Mouse (Mus musculus) erythroblast, embryonic 14.5 days (primary cell): ENCODE measurements around the gene Elf5. TPM values are rescaled to one million over a fixed set of nuclear protein-coding genes. Genes with fewer than 3 reads are reported as not detected.

Experiments
- H3K27me3 ChIP-seq: 2 replicates; pipeline ENCODE4 v1.6.1; 2012; ENCODE audit warnings: inconsistent platforms; ENCODE audit not compliant: control insufficient read depth
- H3K36me3 ChIP-seq: 2 replicates; pipeline ENCODE4 v1.6.1; 2012; ENCODE audit warnings: mild to moderate bottlenecking, inconsistent platforms; ENCODE audit not compliant: control insufficient read depth
- H3K4me1 ChIP-seq: 2 replicates; pipeline ENCODE4 v1.6.1; 2012; ENCODE audit warnings: inconsistent platforms; ENCODE audit not compliant: control insufficient read depth
- H3K4me3 ChIP-seq: replicated peaks from 2 replicates; pipeline ENCODE3; 2012; ENCODE audit warnings: moderate library complexity, mild to moderate bottlenecking, inconsistent platforms
- H3K9me3 ChIP-seq: 2 replicates; pipeline ENCODE4 v1.6.1; 2012; ENCODE audit warnings: low read length, inconsistent platforms, mixed read lengths; ENCODE audit not compliant: control insufficient read depth
- GATA1 ChIP-seq: IDR thresholded peaks from 2 replicates; pipeline ENCODE4 v1.6.1; 2012; ENCODE audit warnings: low read length, inconsistent platforms, mixed read lengths
- TAL1 ChIP-seq: IDR thresholded peaks from 3 replicates; pipeline ENCODE4 v1.6.1; 2012; ENCODE audit warnings: low read length, inconsistent platforms, mixed read lengths
- polyA plus RNA-seq: library from polyadenylated mRNA; stranded (reverse); fragments of >175 nt; gene quantifications from 2 replicates; pipeline ENCODE4 v1.2.3, GENCODE M21; 2012

Gene Elf5
- polyA plus RNA-seq, 1 experiment = not detected

DNA sequence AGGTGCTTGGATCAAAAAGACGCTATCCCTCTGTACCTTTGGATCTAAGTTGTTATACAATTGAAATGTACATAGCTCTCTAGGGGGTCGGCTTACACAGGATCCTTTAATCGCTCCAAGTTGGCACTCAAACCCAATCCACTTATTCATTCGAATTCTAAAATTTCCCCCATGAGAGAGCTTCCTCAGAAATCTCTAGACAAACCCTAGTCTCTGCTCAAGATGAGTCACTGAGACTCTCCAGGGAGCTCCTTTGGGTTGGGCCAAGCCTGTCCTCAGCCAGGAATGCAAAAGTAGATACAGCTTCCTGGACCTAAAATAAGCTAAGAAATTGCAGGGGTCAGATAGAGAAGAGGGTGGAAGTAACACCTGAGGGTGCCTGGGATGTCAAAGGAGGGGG is 10.8 kb upstream of the Elf5 start:
- no peaks in the 10 kb centered on the region for H3K27me3 ChIP-seq
- no peak overlapping the region for H3K4me3 ChIP-seq
- H3K9me3 ChIP-seq = no peaks in the 10 kb centered on the region
- H3K36me3 ChIP-seq = no peaks in the 10 kb centered on the region
- no peak for TF ChIP-seq TAL1
- TF ChIP-seq GATA1 = no peak
- H3K4me1 ChIP-seq = no peaks in the 10 kb centered on the region

DNA sequence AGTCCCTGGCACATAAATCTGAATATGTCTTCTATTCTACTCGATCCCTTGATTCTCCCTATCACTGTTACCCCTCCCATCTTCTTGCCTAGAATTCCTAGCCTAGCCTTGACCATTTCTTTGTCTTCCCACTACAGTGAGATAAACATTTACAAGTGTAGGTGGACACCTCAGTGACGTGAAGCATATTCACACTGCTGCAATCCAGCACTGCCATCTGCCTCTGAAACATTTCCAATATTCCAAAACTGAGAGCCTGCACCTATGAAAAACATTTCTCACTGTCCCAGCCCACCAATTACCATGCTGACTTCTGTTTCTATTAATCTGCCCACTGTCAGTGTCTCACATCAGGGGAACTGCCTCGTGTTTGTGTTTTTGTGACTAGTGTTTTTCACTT is 5.2 kb upstream of the Elf5 start:
- H3K9me3 ChIP-seq = no peaks in the 10 kb centered on the region
- no peaks in the 10 kb centered on the region for H3K4me1 ChIP-seq
- TF ChIP-seq TAL1 (no peak), GATA1 (no peak)
- H3K27me3 ChIP-seq = no peaks in the 10 kb centered on the region
- H3K36me3 ChIP-seq = no peaks in the 10 kb centered on the region
- no peak overlapping the region for H3K4me3 ChIP-seq

DNA sequence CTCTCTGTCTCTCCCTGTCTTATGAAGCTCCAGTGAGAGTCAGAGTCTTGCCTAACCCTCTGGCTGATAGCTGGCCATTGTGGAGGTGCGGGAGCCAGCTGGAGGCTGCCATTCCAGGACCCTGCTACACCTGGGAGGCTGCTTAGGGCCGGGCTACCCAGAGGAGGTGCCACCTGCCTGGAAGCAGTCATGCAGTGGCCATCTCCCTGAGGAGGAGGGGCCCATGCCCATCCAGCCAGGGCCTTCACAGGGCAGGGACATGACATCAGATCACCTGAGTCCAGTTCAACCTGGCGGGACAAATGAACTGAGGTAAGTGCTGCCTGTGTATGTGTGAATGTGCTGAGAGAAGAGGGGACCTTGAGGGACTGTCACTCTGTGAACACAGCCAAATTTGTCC is 328 bp downstream of the Elf5 start:
- Histone ChIP-seq H3K4me1 (no peaks in the 10 kb centered on the region), H3K36me3 (no peaks in the 10 kb centered on the region), H3K27me3 (no peaks in the 10 kb centered on the region), H3K9me3 (no peaks in the 10 kb centered on the region), H3K4me3 (no peak overlapping the region)
- no peak for TF ChIP-seq TAL1
- TF ChIP-seq GATA1 = no peak

DNA sequence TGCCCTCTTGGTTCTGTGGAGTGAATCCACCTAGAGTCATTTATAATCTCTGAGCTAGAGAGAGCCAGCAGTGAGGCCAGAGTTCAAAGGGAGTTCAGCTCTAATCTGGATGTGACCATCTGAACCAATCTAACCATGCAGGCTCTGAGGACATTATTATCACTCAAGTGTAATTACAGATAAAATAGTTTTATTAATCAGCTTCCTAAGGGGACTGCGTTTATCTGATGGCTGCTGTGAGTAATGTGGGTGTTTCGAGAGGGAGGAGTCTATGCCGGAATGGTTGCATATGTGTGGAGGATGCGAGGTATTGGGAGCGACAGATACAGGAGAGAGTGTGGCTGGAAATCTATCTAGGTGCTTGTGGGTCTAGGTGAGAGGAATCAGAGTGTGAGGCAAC is 1.9 kb downstream of the Elf5 start:
- Histone ChIP-seq H3K27me3 (no peaks in the 10 kb centered on the region), H3K4me3 (no peak overlapping the region), H3K9me3 (no peaks in the 10 kb centered on the region), H3K36me3 (no peaks in the 10 kb centered on the region), H3K4me1 (no peaks in the 10 kb centered on the region)
- no peak for TF ChIP-seq TAL1

DNA sequence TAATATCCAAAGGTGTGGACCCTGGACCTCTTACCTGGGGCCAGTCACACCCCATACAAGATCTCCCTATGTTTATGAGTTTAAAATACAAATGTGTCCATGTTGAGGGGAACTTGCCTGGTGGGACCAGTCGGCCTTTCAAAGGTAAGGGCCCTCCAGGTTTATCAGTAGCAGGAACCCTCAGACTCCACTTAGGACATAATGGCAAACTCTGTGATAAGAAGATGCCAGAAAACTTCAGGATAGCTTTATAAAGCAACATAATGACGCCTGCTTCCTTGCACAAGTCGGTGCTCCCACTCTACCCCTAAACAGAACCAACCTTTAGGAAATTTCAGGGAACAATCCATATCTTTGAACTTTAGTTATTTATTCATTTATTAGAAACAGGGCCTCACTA is 4.3 kb downstream of the Elf5 start:
- TF ChIP-seq GATA1 (no peak), TAL1 (no peak)
- Histone ChIP-seq H3K36me3 (no peaks in the 10 kb centered on the region), H3K4me3 (no peak overlapping the region), H3K27me3 (no peaks in the 10 kb centered on the region), H3K9me3 (no peaks in the 10 kb centered on the region), H3K4me1 (no peaks in the 10 kb centered on the region)

DNA sequence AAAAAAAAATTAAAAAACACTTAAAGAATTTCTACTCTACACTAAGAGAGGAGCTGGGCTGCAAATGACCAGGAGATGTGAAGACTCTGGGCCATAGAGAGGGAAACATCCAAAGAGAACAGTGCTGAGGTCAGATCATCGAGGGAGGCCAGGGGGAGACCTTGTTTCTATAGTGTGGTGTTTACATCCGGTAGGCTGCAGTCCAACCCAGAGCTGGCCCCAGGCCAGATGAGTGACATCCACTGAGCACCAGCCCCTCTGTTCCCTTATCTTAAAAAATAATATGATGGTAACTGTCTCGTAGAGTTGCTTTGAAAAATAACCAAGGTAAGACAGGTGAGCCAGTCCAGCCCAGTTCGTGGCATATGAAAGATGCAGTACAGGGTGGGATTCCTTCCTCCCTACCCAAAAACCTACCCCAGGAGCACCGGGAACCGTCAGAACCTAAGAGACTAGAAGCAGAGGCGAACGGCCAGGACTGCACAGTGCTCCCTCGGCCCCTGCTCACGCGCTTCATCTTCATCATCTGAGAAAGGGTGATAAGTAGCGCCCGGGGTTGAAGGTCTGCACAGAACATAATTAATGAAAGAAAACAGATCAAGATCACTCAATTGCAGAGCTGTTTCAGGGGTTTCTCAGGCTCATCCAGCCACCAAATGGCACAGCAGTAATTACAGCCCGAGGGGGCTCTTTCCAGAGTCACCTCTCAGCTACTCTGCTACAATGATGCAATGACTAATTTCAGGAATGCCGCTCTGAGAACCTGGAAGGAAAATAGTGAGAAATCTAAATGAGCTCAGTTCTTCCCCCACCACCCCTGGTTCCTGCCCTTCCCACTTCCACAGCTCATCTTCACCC is 9.4 kb downstream of the Elf5 start:
- Histone ChIP-seq H3K4me3 (no peak overlapping the region), H3K36me3 (no peaks in the 10 kb centered on the region), H3K9me3 (no peaks in the 10 kb centered on the region), H3K27me3 (no peaks in the 10 kb centered on the region), H3K4me1 (no peaks in the 10 kb centered on the region)
- TF ChIP-seq TAL1 (no peak), GATA1 (no peak)

DNA sequence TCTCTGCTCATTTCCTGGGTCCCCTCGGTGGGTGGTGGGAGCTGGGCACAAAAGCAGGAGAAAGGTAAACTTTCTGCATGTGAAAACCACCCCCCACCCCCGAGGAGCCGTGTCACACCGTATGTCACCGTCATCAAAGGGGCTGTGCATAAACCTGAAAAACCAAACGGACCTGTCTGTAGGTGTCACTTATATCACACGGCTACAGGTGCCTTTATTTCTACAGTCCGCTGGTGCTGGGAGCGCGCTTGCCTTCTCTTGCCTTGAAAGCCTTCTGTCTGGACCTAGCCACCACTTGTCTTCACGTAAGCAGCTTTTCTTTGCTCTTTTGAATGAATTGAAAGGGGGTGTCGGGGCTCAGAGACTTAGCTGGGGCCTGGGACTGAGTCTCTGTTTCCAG is 12.4 kb downstream of the Elf5 start:
- no peaks in the 10 kb centered on the region for H3K27me3 ChIP-seq
- H3K4me3 ChIP-seq = no peak overlapping the region
- H3K36me3 ChIP-seq = no peaks in the 10 kb centered on the region
- no peaks in the 10 kb centered on the region for H3K4me1 ChIP-seq
- TF ChIP-seq TAL1 (no peak), GATA1 (no peak)
- no peaks in the 10 kb centered on the region for H3K9me3 ChIP-seq

DNA sequence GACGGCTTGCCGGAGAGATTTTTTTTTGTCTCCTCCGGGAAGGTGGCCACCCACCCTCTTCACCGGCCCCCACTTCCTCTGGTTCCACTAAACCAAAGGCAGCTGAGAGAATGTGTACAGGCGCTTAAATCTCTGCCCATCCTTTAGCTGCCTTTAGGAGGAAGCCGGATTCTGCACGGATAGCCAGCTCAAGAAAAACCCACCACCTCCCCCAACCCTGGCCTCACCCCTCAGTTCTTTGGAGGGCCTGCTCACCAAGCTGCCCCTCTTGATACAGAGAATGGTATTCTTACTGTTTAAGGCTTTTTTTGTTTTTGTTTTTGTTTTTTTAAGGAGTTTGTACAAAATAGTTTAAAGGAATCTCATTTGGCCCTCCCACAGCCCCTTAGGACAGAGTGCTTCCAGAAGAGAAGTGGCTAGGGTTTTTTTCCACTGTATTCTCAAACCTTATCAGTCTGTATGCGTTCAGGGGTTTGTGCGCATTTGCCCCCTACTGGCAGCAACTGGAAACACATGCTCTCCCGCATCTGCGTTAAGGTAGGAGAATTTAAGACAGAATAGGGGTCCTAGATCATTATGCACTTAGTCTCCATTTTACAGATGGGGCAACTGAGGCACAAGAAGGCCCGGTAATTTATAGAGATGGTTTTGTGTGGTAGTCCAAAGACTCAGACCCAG is 13.0 kb downstream of the Elf5 start:
- no peaks in the 10 kb centered on the region for H3K27me3 ChIP-seq

DNA sequence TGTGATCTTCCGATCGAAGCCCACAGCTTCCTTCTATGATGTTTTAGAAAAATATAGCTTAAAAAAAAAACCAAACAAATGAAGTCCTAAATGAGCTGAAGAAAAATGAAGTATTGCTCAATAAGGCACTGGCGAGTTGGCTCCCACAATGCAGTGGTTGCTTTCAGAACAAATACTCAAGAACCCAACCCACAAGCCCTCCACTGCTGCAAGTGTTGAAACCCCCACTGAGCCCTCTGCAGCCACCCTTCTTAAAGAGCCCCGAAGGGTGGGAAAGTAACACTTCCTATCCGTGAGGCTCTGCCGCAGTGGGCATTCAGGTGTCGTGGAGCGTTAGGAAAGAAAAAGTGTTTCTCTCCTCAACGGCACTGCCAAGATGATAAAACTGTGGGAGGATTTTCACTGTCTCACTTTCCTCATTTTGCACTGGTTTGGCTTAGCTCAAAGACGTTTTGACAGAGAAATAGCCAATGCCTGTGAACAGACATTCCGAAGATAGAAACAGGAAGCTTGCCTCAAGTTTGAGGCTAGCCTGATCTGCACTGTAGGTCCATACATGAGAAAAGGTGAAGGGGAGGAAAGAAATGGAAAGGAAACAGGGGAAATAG is 14.1 kb downstream of the Elf5 start:
- H3K27me3 ChIP-seq = no peaks in the 10 kb centered on the region
- no peaks in the 10 kb centered on the region for H3K36me3 ChIP-seq
- H3K4me3 ChIP-seq = no peak overlapping the region
- TF ChIP-seq TAL1 = no peak
- TF ChIP-seq GATA1 = no peak
- no peaks in the 10 kb centered on the region for H3K9me3 ChIP-seq
- no peaks in the 10 kb centered on the region for H3K4me1 ChIP-seq

More for the DNA sequence above, 13.0 kb downstream of the Elf5 start:
- Histone ChIP-seq H3K4me1 (no peaks in the 10 kb centered on the region), H3K36me3 (no peaks in the 10 kb centered on the region), H3K4me3 (no peak overlapping the region), H3K9me3 (no peaks in the 10 kb centered on the region)
- no peak for TF ChIP-seq TAL1
- no peak for TF ChIP-seq GATA1
